Mouse (Mus musculus): ENCODE results near the gene Ccdc159. TPM values are rescaled to one million over a fixed set of nuclear protein-coding genes. Genes with fewer than 3 reads are reported as not detected.

The Ccdc159 gene
- polyA plus RNA-seq, 1 experiment from 2014 or later: 3.8 TPM

DNA sequence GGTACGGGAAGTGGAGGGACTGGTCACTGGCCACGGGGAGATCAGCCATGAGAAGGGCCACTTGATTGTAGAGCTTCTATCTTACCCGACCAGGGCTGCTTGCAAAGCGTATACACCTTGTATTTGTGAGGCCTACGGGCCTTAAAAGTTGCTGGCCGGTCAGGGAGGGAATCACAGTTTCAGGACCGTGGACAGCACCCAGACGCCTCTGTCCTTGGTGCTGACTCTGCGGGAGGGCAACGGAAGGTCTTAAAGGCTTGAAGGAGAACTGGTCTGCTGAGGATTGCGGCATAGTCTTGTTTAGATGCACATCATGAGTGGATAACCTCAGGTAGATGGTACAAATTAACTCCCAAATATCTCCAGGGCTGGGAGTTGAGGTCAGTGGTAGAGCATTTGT is 23.1 kb downstream of the Ccdc159 start:
- Histone ChIP-seq H3K9me3 (replicated peaks) (no peaks in the 10 kb centered on the region), H3K36me3 (no peaks in the 10 kb centered on the region), H3K9ac (no peak overlapping the region), H3K4me2 (no peak overlapping the region), H3K27me3 (replicated peaks) (peaks cover 43% of the 10 kb centered on the region), H3K27ac (ENCODE audit: poor library complexity, severe bottlenecking) (no peak overlapping the region), H3K4me1 (replicated peaks) (peaks cover 8% of the 10 kb centered on the region), H3K4me3 (no peak overlapping the region)
- ATAC-seq (ENCODE audit: insufficient number of reproducible peaks, low FRiP score): no peak
- 17% methylated on average over 11 of the region's 11 CpGs for WGBS

DNA sequence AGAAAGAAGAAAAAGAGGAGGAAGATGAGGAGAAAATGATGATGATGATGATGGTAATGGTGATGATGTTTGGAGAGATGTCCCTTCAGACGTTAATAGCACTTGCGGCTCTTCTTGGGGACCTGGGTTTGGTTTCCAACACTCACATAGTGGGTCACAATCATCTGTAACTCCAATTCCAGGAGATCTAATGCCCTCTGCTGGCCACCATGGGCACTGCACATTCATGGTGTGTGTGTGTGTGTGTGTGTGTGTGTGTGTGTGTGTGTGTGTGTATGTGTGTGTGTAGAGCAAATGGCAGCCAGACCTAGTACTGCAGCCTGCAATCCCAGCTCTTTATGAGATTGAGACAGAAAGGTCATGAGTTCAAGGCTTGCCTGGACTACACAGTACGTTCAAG is 24.7 kb downstream of the Ccdc159 start:
- Histone ChIP-seq H3K4me2 (no peak overlapping the region), H3K4me3 (no peak overlapping the region), H3K4me1 (replicated peaks) (peaks cover 8% of the 10 kb centered on the region), H3K9ac (no peak overlapping the region), H3K27ac (ENCODE audit: poor library complexity, severe bottlenecking) (no peak overlapping the region), H3K36me3 (no peaks in the 10 kb centered on the region), H3K27me3 (replicated peaks) (peaks cover 30% of the 10 kb centered on the region), H3K9me3 (replicated peaks) (no peaks in the 10 kb centered on the region)
- 78% methylated on average over 3 of the region's 3 CpGs for WGBS
- ATAC-seq (ENCODE audit: insufficient number of reproducible peaks, low FRiP score): no peak

DNA sequence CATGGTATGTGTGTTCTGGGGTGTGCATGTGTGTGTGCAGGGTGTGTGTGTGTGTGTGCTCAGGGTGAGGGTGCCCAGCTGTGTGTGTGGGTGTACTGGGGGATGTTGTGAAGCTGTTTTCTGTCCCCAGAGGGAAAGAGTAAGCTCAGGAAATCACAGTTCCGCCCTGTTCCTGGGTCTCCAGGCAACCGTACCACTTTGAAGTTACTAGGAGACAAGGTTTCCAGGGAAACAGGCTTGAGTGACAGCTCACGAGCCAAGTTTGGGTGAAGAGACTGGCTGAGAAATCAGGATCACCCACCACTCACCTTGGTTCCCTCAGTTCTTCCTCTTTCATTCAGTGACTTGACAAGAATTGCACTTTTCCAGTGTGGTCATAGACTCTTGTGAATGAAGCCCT is 26.3 kb downstream of the Ccdc159 start:
- Histone ChIP-seq H3K27me3 (replicated peaks) (peaks cover 14% of the 10 kb centered on the region), H3K9me3 (replicated peaks) (no peaks in the 10 kb centered on the region), H3K4me1 (replicated peaks) (peaks cover 4% of the 10 kb centered on the region; the same call in 1 of the 2 replicates), H3K9ac (no peak overlapping the region), H3K4me3 (no peak overlapping the region), H3K4me2 (no peak overlapping the region), H3K36me3 (peaks cover 10% of the 10 kb centered on the region; the same call in 1 of the 2 replicates), H3K27ac (ENCODE audit: poor library complexity, severe bottlenecking) (no peak overlapping the region)
- ATAC-seq (ENCODE audit: insufficient number of reproducible peaks, low FRiP score): no peak
- WGBS: 13% methylated on average over 3 of the region's 3 CpGs

DNA sequence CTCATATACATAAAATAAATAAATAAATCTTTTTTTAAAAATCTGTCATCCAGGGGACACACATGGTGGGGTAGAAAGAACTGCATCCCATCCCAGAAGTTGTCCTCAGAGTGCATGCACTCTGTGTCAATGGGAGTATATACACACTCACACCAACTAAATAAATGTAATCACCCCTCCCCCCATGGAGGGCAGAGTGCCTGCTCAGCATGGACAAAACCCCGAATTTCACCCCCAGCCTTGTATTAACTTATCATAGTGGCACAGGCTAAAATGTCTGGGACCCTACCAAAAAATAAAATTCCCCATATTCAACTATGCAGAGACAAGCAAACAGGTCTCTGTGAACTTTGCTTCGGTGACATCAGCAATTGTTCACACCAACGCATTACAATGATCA is 27.4 kb downstream of the Ccdc159 start:
- Histone ChIP-seq H3K4me1 (replicated peaks) (peaks cover 4% of the 10 kb centered on the region; the same call in 1 of the 2 replicates), H3K4me2 (no peak overlapping the region), H3K9me3 (replicated peaks) (no peaks in the 10 kb centered on the region), H3K36me3 (peaks cover 18% of the 10 kb centered on the region), H3K27ac (ENCODE audit: poor library complexity, severe bottlenecking) (no peak overlapping the region), H3K4me3 (no peak overlapping the region), H3K27me3 (replicated peaks) (peaks cover 11% of the 10 kb centered on the region), H3K9ac (no peak overlapping the region)
- 75% methylated on average over 3 of the region's 3 CpGs for WGBS
- ATAC-seq (ENCODE audit: insufficient number of reproducible peaks, low FRiP score): no peak

GRCm38 (mm10) chr9:21955225-21955569 is 27.9 kb downstream of the Ccdc159 start:
- H3K4me1 ChIP-seq (replicated peaks): peaks cover 4% of the 10 kb centered on the region; the same call in 1 of the 2 replicates
- peaks cover 14% of the 10 kb centered on the region for H3K27me3 ChIP-seq (replicated peaks)
- H3K27ac ChIP-seq (ENCODE audit: poor library complexity, severe bottlenecking): peak overlapping the region; percentile 91; the same call in 1 of the 2 replicates
- H3K4me3 ChIP-seq: peak overlapping the region; percentile 82
- H3K4me2 ChIP-seq: peak overlapping the region; percentile 77
- peaks cover 18% of the 10 kb centered on the region for H3K36me3 ChIP-seq
- no peaks in the 10 kb centered on the region for H3K9me3 ChIP-seq (replicated peaks)
- peak; percentile 71 for ATAC-seq (ENCODE audit: insufficient number of reproducible peaks, low FRiP score)
- WGBS: 2% methylated on average over 18 of the region's 18 CpGs
- peak overlapping the region; percentile 80 for H3K9ac ChIP-seq

DNA sequence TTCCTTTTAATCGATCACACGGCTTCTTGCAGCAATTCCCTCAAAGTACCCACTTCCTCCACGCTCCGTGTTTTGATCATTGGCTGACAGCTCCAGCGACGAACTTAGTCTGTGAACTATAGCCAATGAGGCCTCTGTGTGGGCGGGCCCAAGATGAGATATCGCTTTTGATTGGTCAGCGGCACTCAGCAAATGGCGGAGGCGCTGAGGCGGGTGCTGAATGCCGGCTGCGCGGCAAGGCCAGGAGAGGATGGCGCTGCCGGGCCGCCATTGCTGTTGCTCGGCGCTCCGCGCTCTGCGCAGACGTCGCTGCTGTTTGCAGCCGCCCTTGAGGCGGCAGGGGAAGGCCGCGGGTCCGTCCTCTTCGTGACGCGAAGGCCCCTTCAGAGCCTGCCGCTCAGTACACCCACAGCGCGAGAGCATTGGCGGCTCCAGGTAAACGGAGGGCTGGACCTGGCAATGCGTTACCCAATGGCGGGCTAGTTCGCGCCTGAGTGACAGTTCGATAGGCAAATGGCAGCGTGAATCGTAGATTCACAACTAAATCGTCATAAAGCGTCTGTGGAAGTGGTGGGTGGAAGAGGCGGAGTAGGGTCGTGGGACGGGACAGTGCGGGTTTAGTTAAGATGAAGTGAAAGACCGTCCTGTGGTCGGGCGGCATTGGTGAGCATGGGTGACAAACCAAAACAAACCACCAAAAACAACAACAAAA is 28.5 kb downstream of the Ccdc159 start, which contains the start of gene Swsap1:
Gene Swsap1 (plus strand): TSS at position 186 of the 712 bp plus-strand sequence.
- Histone ChIP-seq H3K36me3 (peaks cover 18% of the 10 kb centered on the region), H3K9me3 (replicated peaks) (no peaks in the 10 kb centered on the region), H3K9ac (peak within 1 kb of the TSS; percentile 80), H3K4me1 (replicated peaks) (peaks cover 6% of the 10 kb centered on the region), H3K27ac (ENCODE audit: poor library complexity, severe bottlenecking) (peak within 1 kb of the TSS; percentile 91), H3K4me2 (peak within 1 kb of the TSS; percentile 77), H3K4me3 (peak within 1 kb of the TSS; percentile 82), H3K27me3 (replicated peaks) (peaks cover 17% of the 10 kb centered on the region)
- under 1% methylated on average over 54 of the region's 54 CpGs for WGBS
- peak; percentile 97 for ATAC-seq (ENCODE audit: insufficient number of reproducible peaks, low FRiP score)

DNA sequence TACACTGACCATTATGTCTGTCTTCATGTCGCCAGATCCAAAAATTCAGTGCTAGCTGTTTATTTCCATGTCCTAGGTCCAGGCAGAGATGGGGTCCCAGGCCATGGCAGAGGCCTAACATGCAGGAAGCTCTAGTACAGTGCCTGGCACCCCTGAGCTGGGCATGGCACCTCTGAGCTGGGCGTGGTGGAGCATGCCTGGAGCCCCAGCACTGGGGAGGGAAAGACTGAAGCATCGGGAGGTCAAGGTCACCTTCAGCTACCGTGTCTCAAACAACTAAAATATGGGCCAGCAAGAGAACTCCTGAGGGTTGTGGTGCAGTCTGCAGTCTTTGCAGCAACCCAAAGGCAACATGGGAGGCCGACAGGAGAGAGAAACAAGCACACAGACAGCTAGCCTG is 31.1 kb downstream of the Ccdc159 start:
- Histone ChIP-seq H3K27ac (ENCODE audit: poor library complexity, severe bottlenecking) (no peak overlapping the region), H3K4me2 (no peak overlapping the region), H3K36me3 (peaks cover 18% of the 10 kb centered on the region), H3K4me3 (no peak overlapping the region), H3K9ac (no peak overlapping the region), H3K4me1 (replicated peaks) (peaks cover 32% of the 10 kb centered on the region), H3K27me3 (replicated peaks) (peaks cover 26% of the 10 kb centered on the region), H3K9me3 (replicated peaks) (no peaks in the 10 kb centered on the region)
- WGBS: 68% methylated on average over 5 of the region's 5 CpGs
- ATAC-seq (ENCODE audit: insufficient number of reproducible peaks, low FRiP score): no peak

- no peaks in the 10 kb centered on the region for H3K9me3 ChIP-seq (replicated peaks)
- H3K27ac ChIP-seq (ENCODE audit: poor library complexity, severe bottlenecking): no peak overlapping the region
- WGBS: 87% methylated on average over 7 of the region's 7 CpGs
- H3K4me2 ChIP-seq: no peak overlapping the region
- H3K27me3 ChIP-seq (replicated peaks): peaks cover 26% of the 10 kb centered on the region
- no peak for ATAC-seq (ENCODE audit: insufficient number of reproducible peaks, low FRiP score)
- peaks cover 18% of the 10 kb centered on the region for H3K36me3 ChIP-seq
- H3K4me3 ChIP-seq: no peak overlapping the region
- H3K9ac ChIP-seq: no peak overlapping the region
- H3K4me1 ChIP-seq (replicated peaks): peaks cover 40% of the 10 kb centered on the region
Measured at GRCm38 (mm10) chr9:21959244-21959643, 32.0 kb downstream of the Ccdc159 start.

- Histone ChIP-seq H3K36me3 (peaks cover 18% of the 10 kb centered on the region), H3K9ac (no peak overlapping the region), H3K4me2 (peak overlapping the region; percentile 92), H3K9me3 (replicated peaks) (no peaks in the 10 kb centered on the region), H3K27me3 (replicated peaks) (peaks cover 26% of the 10 kb centered on the region), H3K4me3 (peak overlapping the region; percentile 55; the same call in 1 of the 2 replicates), H3K4me1 (replicated peaks) (peaks cover 40% of the 10 kb centered on the region), H3K27ac (ENCODE audit: poor library complexity, severe bottlenecking) (no peak overlapping the region)
- WGBS: 53% methylated on average over 9 of the region's 9 CpGs
- ATAC-seq (ENCODE audit: insufficient number of reproducible peaks, low FRiP score): no peak
Measured at GRCm38 (mm10) chr9:21960135-21960534, 32.9 kb downstream of the Ccdc159 start.

DNA sequence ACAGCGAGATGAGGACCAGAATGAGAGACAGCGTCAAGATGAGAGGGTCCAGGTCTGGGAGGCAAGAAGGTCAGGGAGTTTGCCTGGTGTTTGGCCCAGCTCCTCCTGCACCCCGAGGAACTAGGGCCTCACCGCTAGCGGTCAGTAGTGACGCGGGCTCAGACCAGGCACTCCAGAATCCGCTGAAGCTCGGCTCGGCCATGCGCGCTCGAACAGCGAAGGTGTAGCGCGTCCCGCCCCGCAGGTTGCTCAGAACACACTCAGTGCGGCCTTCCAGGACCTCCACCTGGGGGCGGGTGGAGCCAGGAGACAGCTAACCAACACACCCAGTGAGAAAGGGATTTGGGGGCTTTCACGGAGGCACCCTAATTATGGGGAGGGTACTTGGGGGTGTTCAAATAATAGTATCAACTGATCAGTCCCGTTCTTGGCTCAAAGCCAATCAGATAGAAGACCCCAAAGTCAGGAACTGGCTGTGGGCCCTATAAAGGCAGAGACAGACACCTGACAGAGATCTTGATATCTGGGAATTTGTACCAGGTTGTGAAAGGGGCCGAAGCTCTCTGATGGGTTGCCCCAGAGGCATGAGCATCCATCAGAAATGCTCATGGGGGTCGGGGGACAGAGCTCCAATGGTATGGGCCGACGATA is 33.4 kb downstream of the Ccdc159 start:
- no peak overlapping the region for H3K9ac ChIP-seq
- ATAC-seq (ENCODE audit: insufficient number of reproducible peaks, low FRiP score): no peak
- peaks cover 40% of the 10 kb centered on the region for H3K4me1 ChIP-seq (replicated peaks)
- 19% methylated on average over 26 of the region's 26 CpGs for WGBS
- H3K36me3 ChIP-seq: peaks cover 18% of the 10 kb centered on the region
- H3K27me3 ChIP-seq (replicated peaks): peaks cover 26% of the 10 kb centered on the region
- peak overlapping the region; percentile 55 for H3K4me3 ChIP-seq
- H3K9me3 ChIP-seq (replicated peaks): no peaks in the 10 kb centered on the region
- H3K4me2 ChIP-seq: peak overlapping the region; percentile 92
- H3K27ac ChIP-seq (ENCODE audit: poor library complexity, severe bottlenecking): no peak overlapping the region

- Histone ChIP-seq H3K9me3 (replicated peaks) (no peaks in the 10 kb centered on the region), H3K27me3 (replicated peaks) (peaks cover 26% of the 10 kb centered on the region), H3K9ac (peak overlapping the region; percentile 49), H3K4me2 (peak overlapping the region; percentile 92), H3K4me3 (peak overlapping the region; percentile 55), H3K36me3 (peaks cover 18% of the 10 kb centered on the region), H3K27ac (ENCODE audit: poor library complexity, severe bottlenecking) (no peak overlapping the region), H3K4me1 (replicated peaks) (peaks cover 40% of the 10 kb centered on the region)
- WGBS: 3% methylated on average over 35 of the region's 35 CpGs
- ATAC-seq (ENCODE audit: insufficient number of reproducible peaks, low FRiP score): no peak
Measured at GRCm38 (mm10) chr9:21961366-21961980, 34.2 kb downstream of the Ccdc159 start.
